Mouse (Mus musculus): ENCODE data around the gene Htr5b. TPM values are rescaled to one million over a fixed set of nuclear protein-coding genes. Genes with fewer than 3 reads are reported as not detected.

Htr5b gene
- polyA plus RNA-seq, 1 experiment from 2014 or later = 0.42 TPM

GRCm38 (mm10) chr1:121529286-121529685, 1.0 kb upstream of the Htr5b start:
- no peak overlapping the region for H3K9ac ChIP-seq (replicated peaks)
- H3K4me2 ChIP-seq (replicated peaks) = no peak overlapping the region
- H3K36me3 ChIP-seq = no peaks in the 10 kb centered on the region
- H3K9me3 ChIP-seq = no peaks in the 10 kb centered on the region
- ATAC-seq = no peak
- 93% methylated on average over 6 of the region's 6 CpGs for WGBS
- no peak overlapping the region for H3K27ac ChIP-seq
- peaks cover 15% of the 10 kb centered on the region for H3K4me1 ChIP-seq (replicated peaks)
- H3K4me3 ChIP-seq (replicated peaks) = no peak overlapping the region
- H3K27me3 ChIP-seq = peaks cover 44% of the 10 kb centered on the region

GRCm38 (mm10) chr1:121527600-121528398, 466 bp downstream of the Htr5b start:
- Histone ChIP-seq H3K9ac (replicated peaks) (no peak overlapping the region), H3K36me3 (no peaks in the 10 kb centered on the region), H3K9me3 (no peaks in the 10 kb centered on the region), H3K4me2 (replicated peaks) (peak overlapping the region; percentile 64), H3K27me3 (peaks cover 44% of the 10 kb centered on the region), H3K27ac (no peak overlapping the region), H3K4me1 (replicated peaks) (peaks cover 15% of the 10 kb centered on the region), H3K4me3 (replicated peaks) (peak overlapping the region; percentile 35)
- WGBS = 16% methylated on average over 55 of the region's 55 CpGs
- ATAC-seq = peak; percentile 74

- Histone ChIP-seq H3K4me1 (replicated peaks) (peaks cover 15% of the 10 kb centered on the region), H3K9ac (replicated peaks) (no peak overlapping the region)
These were observed 1.2 kb downstream of the Htr5b start for GRCm38 (mm10) chr1:121527061-121527460.

GRCm38 (mm10) chr1:121518609-121519008, 9.7 kb downstream of the Htr5b start:
- Histone ChIP-seq H3K9ac (replicated peaks) (no peak overlapping the region), H3K4me1 (replicated peaks) (no peaks in the 10 kb centered on the region)
- 73% methylated on average over 1 of the region's 1 CpGs for WGBS

More at GRCm38 (mm10) chr1:121527061-121527460, 1.2 kb downstream of the Htr5b start:
- peak overlapping the region; percentile 64 for H3K4me2 ChIP-seq (replicated peaks)
- ATAC-seq = no peak
- 52% methylated on average over 17 of the region's 17 CpGs for WGBS
- H3K27me3 ChIP-seq = peaks cover 44% of the 10 kb centered on the region
- H3K9me3 ChIP-seq = no peaks in the 10 kb centered on the region
- no peak overlapping the region for H3K27ac ChIP-seq
- H3K36me3 ChIP-seq = no peaks in the 10 kb centered on the region
- peak overlapping the region; percentile 35 for H3K4me3 ChIP-seq (replicated peaks)

GRCm38 (mm10) chr1:121511966-121512365, 16.3 kb downstream of the Htr5b start:
- Histone ChIP-seq H3K9me3 (no peaks in the 10 kb centered on the region), H3K4me3 (replicated peaks) (no peak overlapping the region), H3K36me3 (no peaks in the 10 kb centered on the region), H3K9ac (replicated peaks) (no peak overlapping the region), H3K4me2 (replicated peaks) (no peak overlapping the region), H3K4me1 (replicated peaks) (no peaks in the 10 kb centered on the region), H3K27me3 (no peaks in the 10 kb centered on the region), H3K27ac (no peak overlapping the region)
- WGBS = 91% methylated on average over 2 of the region's 2 CpGs
- ATAC-seq = no peak

More at GRCm38 (mm10) chr1:121518609-121519008, 9.7 kb downstream of the Htr5b start:
- ATAC-seq = no peak
- Histone ChIP-seq H3K4me3 (replicated peaks) (no peak overlapping the region), H3K36me3 (no peaks in the 10 kb centered on the region), H3K9me3 (no peaks in the 10 kb centered on the region), H3K27ac (no peak overlapping the region), H3K4me2 (replicated peaks) (no peak overlapping the region), H3K27me3 (no peaks in the 10 kb centered on the region)

- Histone ChIP-seq H3K4me1 (replicated peaks) (no peaks in the 10 kb centered on the region), H3K9me3 (no peaks in the 10 kb centered on the region), H3K36me3 (peaks cover 5% of the 10 kb centered on the region; the same call in 1 of the 2 replicates), H3K9ac (replicated peaks) (no peak overlapping the region), H3K4me2 (replicated peaks) (no peak overlapping the region), H3K4me3 (replicated peaks) (no peak overlapping the region), H3K27me3 (no peaks in the 10 kb centered on the region), H3K27ac (no peak overlapping the region)
- ATAC-seq = no peak
- WGBS = 44% methylated on average over 2 of the region's 2 CpGs
These were observed 17.1 kb downstream of the Htr5b start for GRCm38 (mm10) chr1:121511186-121511585.

GRCm38 (mm10) chr1:121510420-121511140, 17.7 kb downstream of the Htr5b start:
- H3K27ac ChIP-seq = no peak overlapping the region
- ATAC-seq = no peak

GRCm38 (mm10) chr1:121508729-121509128, 19.5 kb downstream of the Htr5b start:
- Histone ChIP-seq H3K9me3 (no peaks in the 10 kb centered on the region), H3K27me3 (no peaks in the 10 kb centered on the region), H3K4me2 (replicated peaks) (no peak overlapping the region), H3K4me1 (replicated peaks) (no peaks in the 10 kb centered on the region), H3K36me3 (peaks cover 21% of the 10 kb centered on the region), H3K27ac (no peak overlapping the region), H3K9ac (replicated peaks) (no peak overlapping the region), H3K4me3 (replicated peaks) (no peak overlapping the region)
- 94% methylated on average over 2 of the region's 2 CpGs for WGBS
- no peak for ATAC-seq

More at GRCm38 (mm10) chr1:121510420-121511140, 17.7 kb downstream of the Htr5b start:
- Histone ChIP-seq H3K9me3 (no peaks in the 10 kb centered on the region), H3K9ac (replicated peaks) (no peak overlapping the region), H3K4me2 (replicated peaks) (no peak overlapping the region), H3K36me3 (peaks cover 6% of the 10 kb centered on the region; the same call in 1 of the 2 replicates), H3K4me1 (replicated peaks) (no peaks in the 10 kb centered on the region), H3K4me3 (replicated peaks) (no peak overlapping the region), H3K27me3 (no peaks in the 10 kb centered on the region)
- 92% methylated on average over 19 of the region's 19 CpGs for WGBS

- over 99% methylated on average over 4 of the region's 4 CpGs for WGBS
- no peaks in the 10 kb centered on the region for H3K9me3 ChIP-seq
- no peak overlapping the region for H3K9ac ChIP-seq (replicated peaks)
These were observed 31.2 kb downstream of the Htr5b start for GRCm38 (mm10) chr1:121497093-121497492.

GRCm38 (mm10) chr1:121490241-121490640, 38.0 kb downstream of the Htr5b start:
- Histone ChIP-seq H3K27ac (no peak overlapping the region), H3K4me2 (replicated peaks) (no peak overlapping the region), H3K36me3 (peaks cover 74% of the 10 kb centered on the region), H3K27me3 (no peaks in the 10 kb centered on the region), H3K9me3 (no peaks in the 10 kb centered on the region), H3K4me1 (replicated peaks) (no peaks in the 10 kb centered on the region), H3K4me3 (replicated peaks) (no peak overlapping the region), H3K9ac (replicated peaks) (no peak overlapping the region)
- WGBS = 24% methylated on average over 5 of the region's 5 CpGs
- ATAC-seq = peak; percentile 64; the same call in 1 of the 2 replicates

More at GRCm38 (mm10) chr1:121497093-121497492, 31.2 kb downstream of the Htr5b start:
- ATAC-seq = no peak
- Histone ChIP-seq H3K4me3 (replicated peaks) (no peak overlapping the region), H3K4me1 (replicated peaks) (no peaks in the 10 kb centered on the region), H3K27ac (no peak overlapping the region), H3K36me3 (peaks cover 93% of the 10 kb centered on the region), H3K27me3 (no peaks in the 10 kb centered on the region), H3K4me2 (replicated peaks) (no peak overlapping the region)

GRCm38 (mm10) chr1:121486803-121487202, 41.5 kb downstream of the Htr5b start:
- Histone ChIP-seq H3K27me3 (no peaks in the 10 kb centered on the region), H3K27ac (no peak overlapping the region), H3K9ac (replicated peaks) (no peak overlapping the region), H3K9me3 (no peaks in the 10 kb centered on the region), H3K36me3 (peaks cover 60% of the 10 kb centered on the region), H3K4me2 (replicated peaks) (no peak overlapping the region), H3K4me3 (replicated peaks) (no peak overlapping the region), H3K4me1 (replicated peaks) (no peaks in the 10 kb centered on the region)
- ATAC-seq = no peak
- 91% methylated on average over 6 of the region's 6 CpGs for WGBS

GRCm38 (mm10) chr1:121483091-121483490, 45.2 kb downstream of the Htr5b start:
- no peak for ATAC-seq
- 88% methylated on average over 4 of the region's 4 CpGs for WGBS
- H3K4me1 ChIP-seq (replicated peaks) = no peaks in the 10 kb centered on the region
- no peak overlapping the region for H3K27ac ChIP-seq
- H3K27me3 ChIP-seq = no peaks in the 10 kb centered on the region
- no peaks in the 10 kb centered on the region for H3K9me3 ChIP-seq
- H3K9ac ChIP-seq (replicated peaks) = no peak overlapping the region
- H3K4me2 ChIP-seq (replicated peaks) = no peak overlapping the region
- H3K36me3 ChIP-seq = peaks cover 69% of the 10 kb centered on the region
- H3K4me3 ChIP-seq (replicated peaks) = no peak overlapping the region

Measured in midbrain, embryonic 13.5 days (tissue).